Mouse (Mus musculus): ENCODE results near the gene Pacs2. TPM values are rescaled to one million over a fixed set of nuclear protein-coding genes. Genes with fewer than 3 reads are reported as not detected.

Pacs2 gene
- total and polyA plus RNA-seq, 3 experiments: 29.8 to 69.7 (median 62.5) TPM

DNA sequence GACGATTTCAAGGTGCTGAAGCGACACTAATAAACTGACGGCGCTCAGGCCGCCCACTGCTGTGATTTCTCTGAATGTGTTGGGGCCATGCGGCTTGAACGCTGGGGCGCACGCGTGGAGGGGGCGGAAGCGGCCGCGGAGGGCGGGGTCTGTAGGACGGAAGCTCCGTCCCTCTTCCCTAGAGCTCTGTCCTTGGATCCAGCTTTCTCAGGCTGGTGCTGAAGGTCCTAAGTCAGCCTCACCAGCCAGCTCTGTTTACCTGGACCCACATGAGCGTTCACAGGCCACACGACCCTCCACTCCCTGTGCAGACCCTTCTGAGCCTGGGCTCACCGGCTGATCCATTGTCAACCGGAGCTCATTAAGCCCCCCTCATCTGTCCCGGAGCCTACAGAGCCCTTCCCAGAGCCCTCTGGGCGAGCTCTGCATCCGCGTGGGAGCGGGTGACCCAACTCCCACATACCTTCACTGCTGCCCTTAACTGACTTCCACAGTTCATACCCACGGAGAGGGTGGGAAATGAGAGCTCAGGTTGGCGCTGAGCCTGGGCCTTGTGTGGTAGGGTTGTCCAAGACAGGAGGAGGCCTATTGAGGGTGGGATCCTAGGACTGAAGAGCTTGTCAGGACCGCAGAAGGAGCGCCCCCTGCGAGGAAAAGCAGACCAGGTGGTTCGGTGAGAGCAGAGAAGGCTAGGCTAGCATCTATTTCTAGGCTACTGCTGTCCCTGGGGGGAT is 60.2 kb downstream of the Pacs2 start, which contains the start of gene Tex22:
TSS of gene Tex22 (plus strand) at position 174 of the 734 bp plus-strand sequence.
- peak within 1 kb of the TSS; percentile 70 for H3K27ac ChIP-seq (ENCODE audit: control insufficient read depth, low read depth, low read length)
- peak within 1 kb of the TSS; percentile 70 for H3K9ac ChIP-seq (ENCODE audit: control insufficient read depth, low read depth, low read length, poor library complexity, severe bottlenecking)
- no peaks in the 10 kb centered on the region for H3K9me3 ChIP-seq (replicated peaks; ENCODE audit: insufficient read depth, low read length)
- peak within 1 kb of the TSS; percentile 69 to 71 for H3K4me3 ChIP-seq (ENCODE audit: control insufficient read depth in 1 of 2, insufficient read depth in 1 of 2, low read depth in 2 of 2, low read length in 2 of 2)
- DNase-seq (ENCODE audit: low read depth, low spot score): peak; percentile 97
- peaks cover 0 to 14% of the 10 kb centered on the region in 2 experiments; a peak in 2 of 4 replicates for H3K4me1 ChIP-seq (ENCODE audit: control insufficient read depth in 1 of 2, insufficient read depth in 2 of 2, low read length in 2 of 2)
- H3K79me2 ChIP-seq (ENCODE audit: control insufficient read depth, insufficient read depth, low read length, poor library complexity): peaks cover 3% of the 10 kb centered on the region; the same call in 1 of the 2 replicates
- peaks cover 0 to 4% of the 10 kb centered on the region in 2 experiments; a peak in 1 of 4 replicates for H3K36me3 ChIP-seq (ENCODE audit: control insufficient read depth in 1 of 2, insufficient read depth in 2 of 2, low read length in 2 of 2)
- peaks cover 0 to 4% of the 10 kb centered on the region in 2 experiments; a peak in 2 of 4 replicates for H3K27me3 ChIP-seq (ENCODE audit: control insufficient read depth in 1 of 2, insufficient read depth in 2 of 2, low read length in 2 of 2)
- TF ChIP-seq MAZ (IDR thresholded peaks at IDR 0.05; ENCODE audit: low read depth, low read length) (peak; percentile 59; the same call in 1 of the 2 replicates), ZC3H11A (IDR thresholded peaks at IDR 0.05; ENCODE audit: low read depth, low read length) (no peak), GABPA (IDR thresholded peaks at IDR 0.05; ENCODE audit: low read depth, low read length) (no peak), USF2 (IDR thresholded peaks at IDR 0.05; ENCODE audit: borderline replicate concordance in 1 of 2, insufficient read depth in 1 of 2, low read depth in 1 of 2, low read length in 2 of 2) (no peak), RAD21 (IDR thresholded peaks at IDR 0.05; ENCODE audit: low read depth, low read length) (no peak), EP300 (IDR thresholded peaks at IDR 0.05; ENCODE audit: low read depth in 1 of 2, low read length in 2 of 2) (0 out of 4 replicates have a peak, but pooled peaks of 1 of the 2 experiments have one; percentile 2), RCOR1 (IDR thresholded peaks at IDR 0.05; ENCODE audit: low read depth, low read length) (peak; percentile 69), MAX (IDR thresholded peaks at IDR 0.05; ENCODE audit: low read length) (peak; percentile 96), ELF1 (IDR thresholded peaks at IDR 0.05; ENCODE audit: low read depth, low read length) (peak; percentile 88), BHLHE40 (IDR thresholded peaks at IDR 0.05; ENCODE audit: borderline replicate concordance, low read depth, low read length) (no peak), SMC3 (IDR thresholded peaks at IDR 0.05; ENCODE audit: low read depth, low read length) (no peak), CHD1 (IDR thresholded peaks at IDR 0.05; ENCODE audit: low read depth, low read length) (peak; percentile 46; the same call in 1 of the 2 replicates), NELFE (IDR thresholded peaks at IDR 0.05; ENCODE audit: low read depth, low read length) (peak; percentile 99), ZNF384 (IDR thresholded peaks at IDR 0.05; ENCODE audit: low read depth, low read length) (no peak), POLR2AphosphoS2 (IDR thresholded peaks at IDR 0.05; ENCODE audit: low read length) (peak; percentile 99), SIN3A (IDR thresholded peaks at IDR 0.05; ENCODE audit: low read length) (peak; percentile 81; the same call in 1 of the 2 replicates), USF1 (IDR thresholded peaks at IDR 0.05; ENCODE audit: low read depth, low read length) (peak; percentile 38; the same call in 1 of the 2 replicates), ETS1 (IDR thresholded peaks at IDR 0.05; ENCODE audit: low read depth, low read length) (0 out of 2 replicates have a peak, but pooled peaks have one; percentile 15), MXI1 (IDR thresholded peaks at IDR 0.05; ENCODE audit: low read depth, low read length) (peak; percentile 93), TAL1 (IDR thresholded peaks at IDR 0.05; ENCODE audit: low read length) (no peak), MYB (IDR thresholded peaks at IDR 0.05; ENCODE audit: low read depth, low read length) (0 out of 2 replicates have a peak, but pooled peaks have one; percentile 27), POLR2AphosphoS5 (IDR thresholded peaks at IDR 0.05; ENCODE audit: borderline replicate concordance, low read depth, low read length) (0 out of 2 replicates have a peak, but pooled peaks have one; percentile 57), HCFC1 (IDR thresholded peaks at IDR 0.05; ENCODE audit: low read depth, low read length) (peak; percentile 82), MYC (IDR thresholded peaks at IDR 0.05; ENCODE audit: low read depth, low read length) (peak; percentile 99), POLR2A (IDR thresholded peaks at IDR 0.05; ENCODE audit: control insufficient read depth in 1 of 2, insufficient read depth in 1 of 2, low read depth in 1 of 2, low read length in 2 of 2, poor library complexity in 1 of 2) (peak in 1 of 2 experiments; percentile 99; a peak in 2 of 4 replicates), GATA1 (IDR thresholded peaks at IDR 0.05; ENCODE audit: low read depth, low read length) (no peak), TBP (IDR thresholded peaks at IDR 0.05; ENCODE audit: low read depth, low read length) (peak; percentile 90), NRF1 (IDR thresholded peaks at IDR 0.05; ENCODE audit: insufficient read depth, low read depth, low read length, poor library complexity, severe bottlenecking) (peak; percentile 88), CTCF (IDR thresholded peaks at IDR 0.05 in 2 of 3, conservative IDR thresholded peaks at IDR 0.05 in 1 of 3; ENCODE audit: control insufficient read depth in 1 of 3, insufficient read depth in 1 of 3, low read depth in 2 of 3, low read length in 3 of 3, poor library complexity in 1 of 3, severe bottlenecking in 1 of 3) (no peak), TCF12 (IDR thresholded peaks at IDR 0.05; ENCODE audit: low read depth, low read length) (peak; percentile 77), MEF2A (IDR thresholded peaks at IDR 0.05; ENCODE audit: extremely low read depth, insufficient replicate concordance, low read depth, low read length, poor library complexity, severe bottlenecking) (no peak), E2F4 (IDR thresholded peaks at IDR 0.05; ENCODE audit: borderline replicate concordance, low read depth, low read length) (no peak), KAT2A (conservative IDR thresholded peaks at IDR 0.05; ENCODE audit: low read depth, low read length) (no peak; the same call in 1 of the 2 replicates), CHD2 (IDR thresholded peaks at IDR 0.05; ENCODE audit: low read length) (no peak), UBTF (IDR thresholded peaks at IDR 0.05; ENCODE audit: borderline replicate concordance, insufficient read depth, low read depth, low read length) (no peak)

Data from MEL (cell line).